Mouse (Mus musculus): ENCODE results near the gene Slamf9. TPM values are rescaled to one million over a fixed set of nuclear protein-coding genes. Genes with fewer than 3 reads are reported as not detected.

The Slamf9 gene
- polyA plus RNA-seq, 1 experiment from 2014 or later, result 0.47 TPM

DNA sequence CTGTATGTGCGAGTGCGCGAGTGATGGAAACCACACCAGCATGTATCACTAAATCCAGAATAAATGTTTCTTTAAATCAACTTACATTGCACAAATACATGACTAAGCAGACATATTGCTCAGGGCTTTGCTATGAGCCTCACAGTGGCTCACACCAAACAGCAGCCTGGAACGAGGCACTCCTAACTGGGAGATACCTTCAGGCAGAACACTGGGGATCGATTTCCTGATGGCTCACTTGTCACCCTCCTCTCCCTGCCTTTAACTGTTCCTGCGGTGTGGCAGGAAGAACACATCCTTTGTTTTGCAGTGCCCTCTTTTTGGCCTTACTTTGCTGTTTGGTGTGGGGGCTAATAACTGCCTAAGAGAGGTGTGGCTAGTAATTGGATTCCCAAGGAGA, 44.5 kb downstream of the Slamf9 start:
- ATAC-seq (ENCODE audit: insufficient number of reproducible peaks, low FRiP score, low TSS enrichment, low read depth), result no peak

DNA sequence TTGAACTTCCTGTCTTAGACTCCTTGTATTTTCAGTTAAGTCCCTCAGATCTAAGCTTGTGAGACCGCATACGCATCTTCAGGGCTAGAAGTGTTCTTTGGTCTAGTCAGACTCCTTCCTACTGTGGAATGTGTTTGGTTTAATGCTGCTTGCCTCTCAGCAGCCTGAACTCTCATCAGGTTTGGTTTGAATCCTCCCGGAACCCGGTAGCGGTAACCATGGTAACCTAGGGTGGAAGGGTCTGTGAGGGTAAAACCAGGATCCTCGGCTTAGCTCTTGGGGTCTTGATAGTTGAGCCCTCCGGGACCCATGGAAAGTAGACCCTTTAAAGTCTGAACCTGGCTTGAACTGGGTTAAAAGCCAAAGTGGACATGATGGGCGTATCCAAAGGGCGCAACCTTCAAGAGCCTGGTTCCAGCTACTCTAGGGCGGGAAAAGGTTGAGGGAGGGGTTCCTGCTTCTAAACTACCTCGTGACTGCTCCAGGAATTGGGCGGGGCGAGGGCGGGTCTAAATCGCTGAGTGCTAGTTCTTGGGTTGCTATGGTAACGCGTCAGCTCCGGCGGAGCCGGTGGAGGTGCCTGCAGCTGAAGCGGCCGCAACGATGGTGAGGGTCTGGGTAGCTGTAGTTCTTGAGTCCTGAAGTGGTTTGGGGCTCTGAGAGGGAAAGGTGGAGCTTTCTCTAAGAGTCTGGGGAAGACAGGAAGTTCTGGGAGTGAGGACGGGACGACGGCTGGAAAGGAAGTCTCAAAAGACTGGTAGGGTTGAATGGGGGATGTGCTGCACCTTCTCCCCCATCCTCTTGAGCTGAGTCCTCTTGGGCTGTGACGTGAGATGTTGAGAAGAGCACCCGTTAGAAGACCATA, 45.6 kb downstream of the Slamf9 start, which contains the start of gene Cfap45:
Cfap45 (plus strand) TSS at position 226 of the 865 bp plus-strand sequence.
- Histone ChIP-seq H3K36me3 (no peaks in the 10 kb centered on the region), H3K27me3 (no peaks in the 10 kb centered on the region), H3K9ac (no peak within 1 kb of the TSS), H3K9me3 (no peaks in the 10 kb centered on the region), H3K4me1 (peaks cover 25% of the 10 kb centered on the region), H3K27ac (no peak within 1 kb of the TSS), H3K4me3 (peak within 1 kb of the TSS; percentile 36), H3K4me2 (peak within 1 kb of the TSS; percentile 53)
- peak; percentile 74 for ATAC-seq (ENCODE audit: insufficient number of reproducible peaks, low FRiP score, low TSS enrichment, low read depth)
- 3% methylated on average over 28 of the region's 28 CpGs for WGBS

More for the DNA sequence above, 44.5 kb downstream of the Slamf9 start:
- Histone ChIP-seq H3K4me3 (no peak overlapping the region), H3K4me2 (no peak overlapping the region), H3K36me3 (no peaks in the 10 kb centered on the region), H3K27ac (no peak overlapping the region), H3K27me3 (no peaks in the 10 kb centered on the region), H3K9ac (no peak overlapping the region), H3K4me1 (peaks cover 15% of the 10 kb centered on the region), H3K9me3 (no peaks in the 10 kb centered on the region)
- WGBS, result 64% methylated on average over 6 of the region's 6 CpGs

DNA sequence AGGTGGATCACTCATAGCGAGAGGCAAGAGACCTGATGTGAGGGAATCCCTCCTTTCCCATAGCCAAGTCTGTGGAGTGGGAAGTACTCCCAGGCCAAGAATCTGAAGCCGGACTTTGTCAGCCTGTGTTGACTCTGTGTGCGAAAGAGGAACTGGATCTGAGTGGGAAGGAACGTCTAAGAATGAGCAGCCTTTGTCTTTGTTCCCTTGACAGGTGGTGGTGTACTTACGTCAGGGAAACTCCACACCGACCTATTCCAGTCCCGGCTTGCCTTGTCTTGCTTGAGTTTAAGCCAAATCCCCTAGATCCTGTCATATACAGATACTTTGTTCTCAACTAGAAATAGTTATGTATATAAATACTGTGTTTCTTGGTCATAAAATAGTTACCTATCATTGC, 47.4 kb downstream of the Slamf9 start:
- Histone ChIP-seq H3K9ac (no peak overlapping the region), H3K27ac (no peak overlapping the region)
- 66% methylated on average over 7 of the region's 7 CpGs for WGBS

GRCm38 (mm10) chr1:172523699-172524101, 48.5 kb downstream of the Slamf9 start:
- 46% methylated on average over 12 of the region's 12 CpGs for WGBS
- no peak for ATAC-seq (ENCODE audit: insufficient number of reproducible peaks, low FRiP score, low TSS enrichment, low read depth)
- Histone ChIP-seq H3K9me3 (no peaks in the 10 kb centered on the region), H3K4me3 (no peak overlapping the region), H3K9ac (no peak overlapping the region), H3K36me3 (no peaks in the 10 kb centered on the region), H3K4me1 (peaks cover 32% of the 10 kb centered on the region), H3K4me2 (no peak overlapping the region), H3K27ac (0 out of 2 replicates have a peak overlapping the region, but pooled peaks have one; percentile 0), H3K27me3 (peaks cover 13% of the 10 kb centered on the region)

More for the DNA sequence above, 47.4 kb downstream of the Slamf9 start:
- Histone ChIP-seq H3K4me3 (no peak overlapping the region), H3K36me3 (no peaks in the 10 kb centered on the region), H3K9me3 (no peaks in the 10 kb centered on the region), H3K4me1 (peaks cover 31% of the 10 kb centered on the region), H3K27me3 (peaks cover 7% of the 10 kb centered on the region), H3K4me2 (no peak overlapping the region)
- no peak for ATAC-seq (ENCODE audit: insufficient number of reproducible peaks, low FRiP score, low TSS enrichment, low read depth)

- Histone ChIP-seq H3K4me3 (no peak overlapping the region), H3K4me1 (peaks cover 32% of the 10 kb centered on the region), H3K9me3 (no peaks in the 10 kb centered on the region), H3K27me3 (peaks cover 13% of the 10 kb centered on the region), H3K9ac (no peak overlapping the region), H3K4me2 (0 out of 2 replicates have a peak overlapping the region, but pooled peaks have one; percentile 19), H3K27ac (peak overlapping the region; percentile 76), H3K36me3 (no peaks in the 10 kb centered on the region)
- ATAC-seq (ENCODE audit: insufficient number of reproducible peaks, low FRiP score, low TSS enrichment, low read depth), result peak; percentile 66
- 27% methylated on average over 15 of the region's 15 CpGs for WGBS
Measured at GRCm38 (mm10) chr1:172525027-172525764, 50.0 kb downstream of the Slamf9 start.

- H3K4me1 ChIP-seq, result peaks cover 34% of the 10 kb centered on the region
- peaks cover 13% of the 10 kb centered on the region for H3K27me3 ChIP-seq
- H3K4me2 ChIP-seq, result no peak overlapping the region
- H3K9ac ChIP-seq, result no peak overlapping the region
- H3K36me3 ChIP-seq, result no peaks in the 10 kb centered on the region
- H3K9me3 ChIP-seq, result no peaks in the 10 kb centered on the region
- no peak overlapping the region for H3K4me3 ChIP-seq
- no peak overlapping the region for H3K27ac ChIP-seq
- no peak for ATAC-seq (ENCODE audit: insufficient number of reproducible peaks, low FRiP score, low TSS enrichment, low read depth)
- 59% methylated on average over 7 of the region's 7 CpGs for whole genome bisulfite sequencing
Measured at GRCm38 (mm10) chr1:172525971-172526370, 50.8 kb downstream of the Slamf9 start.

DNA sequence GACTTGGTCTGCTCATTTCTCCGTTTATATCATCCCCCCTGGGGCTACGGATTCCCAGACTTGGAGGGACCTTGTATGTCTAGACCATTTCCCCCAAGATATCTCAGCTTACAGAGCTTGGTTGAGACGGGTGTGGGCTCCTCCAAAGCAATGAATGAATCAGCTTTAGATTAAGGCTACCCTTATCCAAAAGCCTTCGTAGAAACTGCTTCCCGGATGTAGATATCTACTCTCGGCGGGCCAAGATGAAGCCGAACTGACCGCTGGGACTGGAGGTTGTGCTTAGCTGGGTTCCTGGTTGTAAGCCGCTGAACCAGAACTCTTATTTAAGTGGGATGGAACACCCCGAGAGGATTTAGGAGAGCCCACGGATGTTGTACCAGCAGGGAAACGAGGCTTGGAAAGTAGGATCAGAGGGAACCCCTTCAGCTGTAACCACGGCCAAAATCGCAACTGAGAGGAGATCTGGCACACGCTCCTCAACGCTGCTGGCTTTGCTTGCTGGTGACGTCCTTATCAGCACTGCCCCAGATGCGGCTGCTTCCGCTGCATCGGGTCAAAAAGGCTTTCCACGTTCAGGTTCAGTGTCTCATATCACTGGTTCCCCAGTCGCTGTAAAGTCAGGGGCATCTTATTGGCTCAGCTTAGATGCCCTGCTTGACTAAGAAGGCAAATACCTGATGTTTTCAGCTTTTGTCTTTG, 51.4 kb downstream of the Slamf9 start:
- H3K27me3 ChIP-seq, result peaks cover 13% of the 10 kb centered on the region
- H3K4me2 ChIP-seq, result no peak overlapping the region
- whole genome bisulfite sequencing, result 71% methylated on average over 23 of the region's 23 CpGs
- no peaks in the 10 kb centered on the region for H3K9me3 ChIP-seq
- 0 out of 2 replicates have a peak overlapping the region, but pooled peaks have one; percentile 27 for H3K27ac ChIP-seq
- H3K4me1 ChIP-seq, result peaks cover 30% of the 10 kb centered on the region
- H3K36me3 ChIP-seq, result no peaks in the 10 kb centered on the region
- no peak for ATAC-seq (ENCODE audit: insufficient number of reproducible peaks, low FRiP score, low TSS enrichment, low read depth)
- H3K4me3 ChIP-seq, result no peak overlapping the region; the same call in 1 of the 2 replicates
- no peak overlapping the region for H3K9ac ChIP-seq

DNA sequence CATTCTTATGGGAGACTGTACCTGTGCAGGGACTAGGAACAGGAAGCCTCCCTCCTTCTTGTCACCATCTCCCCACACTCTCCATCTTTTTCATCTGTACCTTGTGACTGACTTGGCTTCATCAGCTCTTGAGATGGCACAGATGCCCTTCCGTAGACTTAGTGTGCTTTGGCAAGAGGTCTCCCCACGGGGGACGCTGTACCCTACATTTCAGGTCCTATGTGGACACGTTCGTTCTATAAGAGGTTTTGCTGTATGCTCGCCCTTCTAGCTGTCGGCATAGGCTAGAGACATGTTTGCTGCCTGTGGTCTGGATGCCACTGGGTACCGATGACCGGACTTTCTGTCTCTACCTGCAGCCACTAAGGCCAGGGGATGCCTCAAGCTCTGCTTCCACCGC, 52.3 kb downstream of the Slamf9 start:
- H3K27ac ChIP-seq, result no peak overlapping the region
- H3K36me3 ChIP-seq, result no peaks in the 10 kb centered on the region
- no peak overlapping the region for H3K4me2 ChIP-seq
- no peak overlapping the region for H3K4me3 ChIP-seq
- peaks cover 13% of the 10 kb centered on the region for H3K27me3 ChIP-seq
- H3K9me3 ChIP-seq, result no peaks in the 10 kb centered on the region
- H3K4me1 ChIP-seq, result peaks cover 29% of the 10 kb centered on the region
- H3K9ac ChIP-seq, result no peak overlapping the region
- no peak for ATAC-seq (ENCODE audit: insufficient number of reproducible peaks, low FRiP score, low TSS enrichment, low read depth)
- WGBS, result 92% methylated on average over 10 of the region's 10 CpGs

Other genes starting within 250 kb of the Slamf9 start
- gene Atp1a4, start 216.9 kb upstream of the Slamf9 start, polyA plus RNA-seq (2015; fragmentation: Nextera tagmentation; extraction: Ambion mirVana), result not detected in 2 replicates
- gene Igsf8, start 213.7 kb upstream of the Slamf9 start, polyA plus RNA-seq (2015; fragmentation: Nextera tagmentation; extraction: Ambion mirVana), result 51.4 and 62.7 TPM in 2 replicates
- 5.0 and 8.4 TPM in 2 replicates for gene Atp1a2, start 177.3 kb upstream of the Slamf9 start, polyA plus RNA-seq (2015; fragmentation: Nextera tagmentation; extraction: Ambion mirVana)
- gene Kcnj9, start 146.0 kb upstream of the Slamf9 start, polyA plus RNA-seq (2015; fragmentation: Nextera tagmentation; extraction: Ambion mirVana), result 0.04 and 0.09 TPM in 2 replicates
- 0.04 and 0.05 TPM in 2 replicates for gene Kcnj10, start 134.1 kb upstream of the Slamf9 start, polyA plus RNA-seq (2015; fragmentation: Nextera tagmentation; extraction: Ambion mirVana)
- gene Pigm, start 98.8 kb upstream of the Slamf9 start, polyA plus RNA-seq (2015; fragmentation: Nextera tagmentation; extraction: Ambion mirVana), result 4.9 and 5.2 TPM in 2 replicates
- gene Igsf9, start 6.4 kb downstream of the Slamf9 start, polyA plus RNA-seq (2015; fragmentation: Nextera tagmentation; extraction: Ambion mirVana), result 39.6 and 41.0 TPM in 2 replicates
- 233 and 277 TPM in 2 replicates for gene Tagln2, start 24.7 kb downstream of the Slamf9 start, polyA plus RNA-seq (2015; fragmentation: Nextera tagmentation; extraction: Ambion mirVana)
- 2.2 and 2.3 TPM in 2 replicates for gene Cfap45, start 45.4 kb downstream of the Slamf9 start, polyA plus RNA-seq (2015; fragmentation: Nextera tagmentation; extraction: Ambion mirVana)
- 3.7 and 3.8 TPM in 2 replicates for gene Vsig8, start 80.6 kb downstream of the Slamf9 start, polyA plus RNA-seq (2015; fragmentation: Nextera tagmentation; extraction: Ambion mirVana)
- gene Slamf8, start 115.2 kb downstream of the Slamf9 start, polyA plus RNA-seq (2015; fragmentation: Nextera tagmentation; extraction: Ambion mirVana), result 0.11 and 0.12 TPM in 2 replicates
- gene Fcrl6, start 127.2 kb downstream of the Slamf9 start, polyA plus RNA-seq (2015; fragmentation: Nextera tagmentation; extraction: Ambion mirVana), result 0.27 and 0.52 TPM in 2 replicates
- 11.0 and 12.9 TPM in 2 replicates for gene Dusp23, start 157.6 kb downstream of the Slamf9 start, polyA plus RNA-seq (2015; fragmentation: Nextera tagmentation; extraction: Ambion mirVana)
- 0.19 TPM in 1 of 2 replicates, not detected in the other for gene Crp, start 222.7 kb downstream of the Slamf9 start, polyA plus RNA-seq (2015; fragmentation: Nextera tagmentation; extraction: Ambion mirVana)

Data from limb, embryonic 15.5 days (tissue).